Mouse (Mus musculus) layer of hippocampus, adult 11-12 months (tissue): ENCODE measurements around the gene Dgkd.

ENCODE experiments used
- DNase-seq: peaks from one replicate; pipeline ENCODE4 v3.0.0; 2022; ENCODE audit warnings: low spot score

Dgkd gene

DNA sequence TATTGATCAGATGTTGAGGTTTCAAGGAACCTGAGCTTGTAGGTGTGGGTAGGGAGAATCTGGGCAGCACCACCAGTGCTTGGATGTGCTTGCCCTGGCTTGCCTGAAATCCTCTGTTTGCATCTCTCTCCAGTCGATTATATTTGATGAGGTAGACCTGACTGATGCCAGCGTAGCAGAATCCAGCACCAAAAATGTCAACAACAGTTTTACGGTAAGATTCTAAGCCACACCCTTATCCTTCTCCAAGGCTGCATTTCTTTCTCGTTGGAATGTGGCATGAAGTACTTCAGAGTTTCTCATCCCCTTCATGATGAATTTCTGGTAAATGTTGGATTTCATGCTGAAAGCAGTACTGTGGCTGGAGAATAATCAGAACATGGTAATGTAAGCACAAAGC, 28.6 kb downstream of the Dgkd start:
- DNase-seq: no peak

- no peak for DNase-seq
Measured at GRCm38 (mm10) chr1:87882554-87882953, 29.5 kb downstream of the Dgkd start.

GRCm38 (mm10) chr1:87890960-87891359, 37.9 kb downstream of the Dgkd start:
- DNase-seq: no peak

GRCm38 (mm10) chr1:87891634-87892033, 38.5 kb downstream of the Dgkd start:
- DNase-seq: no peak

- DNase-seq: no peak
Measured at GRCm38 (mm10) chr1:87892499-87892898, 39.4 kb downstream of the Dgkd start.

DNA sequence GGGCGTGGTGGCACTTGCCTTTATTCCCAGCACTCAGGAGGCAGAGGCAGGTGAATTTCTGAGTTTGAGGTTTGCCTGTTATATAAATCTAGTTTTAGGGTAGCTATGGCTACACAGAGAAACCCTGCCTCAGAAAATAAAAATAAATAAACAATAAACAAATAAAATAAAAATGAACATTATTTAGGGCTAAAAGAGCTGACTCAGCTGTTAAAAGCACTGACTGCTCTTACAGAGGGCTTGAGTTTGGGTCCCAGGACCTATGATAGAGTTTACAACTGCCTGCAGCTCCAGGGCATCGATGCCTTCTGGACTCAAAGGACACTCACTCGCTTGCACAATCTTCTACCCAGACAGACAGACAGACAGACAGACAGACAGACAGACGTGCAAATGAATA, 40.3 kb downstream of the Dgkd start:
- DNase-seq: no peak

- DNase-seq: no peak
Measured at GRCm38 (mm10) chr1:87896921-87897320, 43.8 kb downstream of the Dgkd start.

GRCm38 (mm10) chr1:87899701-87900100, 46.6 kb downstream of the Dgkd start:
- DNase-seq: no peak

DNA sequence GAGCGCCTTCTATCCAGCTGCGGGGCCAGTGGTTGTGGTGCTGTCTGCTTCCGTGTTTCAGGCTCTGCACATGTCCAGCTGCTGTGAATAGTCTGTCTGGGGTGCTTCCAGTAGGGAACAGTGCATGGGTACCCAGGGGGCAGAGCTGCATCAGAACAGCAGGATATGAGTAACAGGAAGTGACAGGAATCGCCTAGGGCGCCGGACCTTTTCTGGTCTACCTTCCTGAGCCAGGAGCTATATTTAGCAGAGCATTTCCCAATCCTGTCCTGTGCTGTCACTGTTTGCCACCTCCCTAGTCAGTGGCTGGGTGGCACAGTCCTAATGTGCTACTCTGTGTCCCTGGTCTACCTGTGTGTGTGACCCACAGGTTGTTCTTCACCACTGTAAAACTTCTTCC, 47.9 kb downstream of the Dgkd start:
- DNase-seq: no peak

GRCm38 (mm10) chr1:87902186-87902585, 49.1 kb downstream of the Dgkd start:
- DNase-seq: no peak

DNA sequence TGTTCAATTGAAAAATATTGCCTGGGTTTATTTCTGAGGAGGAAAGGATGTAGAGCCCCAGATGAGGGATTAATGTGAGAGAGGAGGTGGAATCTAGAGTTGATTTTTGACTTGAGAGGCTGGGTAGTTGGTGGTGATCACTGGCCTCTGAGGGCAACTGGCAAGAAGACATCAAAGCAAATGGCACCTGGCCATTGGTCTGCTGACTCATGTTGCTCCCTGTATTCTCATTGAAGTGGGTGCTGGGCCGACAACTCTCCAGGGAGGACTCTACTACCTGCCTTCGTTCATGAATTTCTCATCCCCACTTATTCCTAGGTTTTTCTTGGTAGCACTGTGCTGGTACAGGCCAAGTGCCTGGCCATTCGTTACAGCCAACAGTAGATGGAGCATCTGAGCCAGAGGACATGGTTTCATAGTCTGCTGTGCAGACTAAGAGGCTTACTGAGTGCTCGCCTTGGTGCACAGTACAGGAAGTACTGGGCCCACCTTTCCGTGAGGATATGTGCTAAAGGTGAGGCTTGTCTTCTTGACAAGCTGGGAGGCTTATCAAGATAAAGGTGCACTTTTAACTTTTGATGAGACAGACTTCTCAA, 53.4 kb downstream of the Dgkd start:
- DNase-seq: no peak

DNA sequence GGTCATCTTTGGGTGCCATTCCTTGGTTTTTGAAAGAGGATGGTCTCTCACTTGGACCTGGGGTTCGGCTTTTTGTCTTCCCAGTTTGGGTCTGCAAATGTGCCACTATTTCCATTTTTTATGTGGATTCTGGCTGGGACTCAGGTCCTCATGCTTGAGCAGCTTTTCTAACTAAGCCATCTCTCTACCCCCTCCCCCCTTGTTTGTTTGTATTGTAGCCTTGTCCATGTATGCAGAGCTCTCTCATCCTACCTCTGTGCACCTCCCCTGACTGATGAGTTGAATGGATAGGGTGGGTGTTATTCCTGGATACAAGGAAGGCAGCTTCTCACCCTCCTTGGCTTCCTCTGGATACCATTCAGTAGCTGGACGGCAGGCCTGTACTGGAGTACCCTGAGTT, 54.9 kb downstream of the Dgkd start:
- DNase-seq: no peak

DNA sequence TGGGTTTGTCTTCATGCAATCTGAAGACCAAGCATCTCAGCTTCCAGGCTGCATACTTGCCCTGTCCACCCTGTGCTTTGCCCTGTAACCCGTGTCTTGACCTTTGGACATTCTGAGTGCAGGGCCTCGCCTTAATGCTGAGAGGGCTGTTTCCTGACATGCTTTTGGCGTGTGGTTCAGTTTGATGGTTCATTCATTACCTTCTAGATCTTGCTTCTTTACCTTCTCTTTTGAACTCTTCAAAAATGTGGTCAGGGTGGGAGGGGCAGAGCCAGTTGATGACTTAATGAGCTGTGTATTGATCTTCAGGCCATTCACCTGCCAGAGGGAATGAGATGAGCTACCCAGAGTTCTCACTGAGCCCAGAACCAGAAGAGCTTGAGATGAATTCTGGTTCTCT, 55.6 kb downstream of the Dgkd start:
- no peak for DNase-seq

- no peak for DNase-seq
Measured at GRCm38 (mm10) chr1:87909565-87909964, 56.5 kb downstream of the Dgkd start.

- DNase-seq: no peak
Measured at GRCm38 (mm10) chr1:87910428-87910827, 57.3 kb downstream of the Dgkd start.

DNA sequence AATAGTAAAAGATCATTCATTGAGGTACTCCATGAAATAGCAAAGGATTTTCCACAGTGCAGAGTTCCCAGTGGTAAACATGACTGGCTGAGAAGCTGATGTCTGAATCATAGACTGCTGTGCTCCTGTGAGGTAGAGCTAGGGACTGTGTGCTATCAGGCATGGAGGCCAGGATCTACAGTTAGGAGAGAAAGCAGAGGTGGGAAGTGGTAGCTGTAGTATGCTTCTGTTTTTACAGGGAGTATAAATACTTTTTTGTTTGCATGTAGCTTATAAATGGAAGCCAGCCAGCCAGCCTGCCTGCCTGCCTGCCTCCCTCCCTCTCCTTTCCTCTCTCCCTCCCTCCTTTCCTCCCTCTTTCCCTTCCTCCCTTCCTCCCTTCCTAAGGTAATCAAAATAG, 60.3 kb downstream of the Dgkd start:
- no peak for DNase-seq

- DNase-seq: no peak
Measured at GRCm38 (mm10) chr1:87917361-87917760, 64.3 kb downstream of the Dgkd start.

DNA sequence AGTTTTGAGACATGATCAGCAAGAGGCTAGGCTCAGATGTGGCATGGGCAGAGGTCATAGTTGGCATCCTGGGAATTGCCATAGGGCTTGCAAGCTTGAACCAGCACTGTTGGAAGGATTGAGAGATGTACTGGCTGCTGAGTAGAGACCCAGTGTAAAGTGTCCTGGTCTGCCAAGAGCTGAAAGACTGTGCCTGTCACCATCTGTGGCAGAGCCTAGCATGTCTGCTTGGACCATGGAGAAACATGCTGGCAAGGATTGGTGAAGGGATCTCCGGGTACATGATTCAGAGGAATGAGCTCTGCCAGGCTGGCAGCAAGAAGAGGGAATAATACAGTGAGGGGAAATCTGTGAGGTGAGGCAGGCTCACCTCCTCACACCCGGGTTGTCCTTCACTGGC, 65.0 kb downstream of the Dgkd start:
- no peak for DNase-seq

DNA sequence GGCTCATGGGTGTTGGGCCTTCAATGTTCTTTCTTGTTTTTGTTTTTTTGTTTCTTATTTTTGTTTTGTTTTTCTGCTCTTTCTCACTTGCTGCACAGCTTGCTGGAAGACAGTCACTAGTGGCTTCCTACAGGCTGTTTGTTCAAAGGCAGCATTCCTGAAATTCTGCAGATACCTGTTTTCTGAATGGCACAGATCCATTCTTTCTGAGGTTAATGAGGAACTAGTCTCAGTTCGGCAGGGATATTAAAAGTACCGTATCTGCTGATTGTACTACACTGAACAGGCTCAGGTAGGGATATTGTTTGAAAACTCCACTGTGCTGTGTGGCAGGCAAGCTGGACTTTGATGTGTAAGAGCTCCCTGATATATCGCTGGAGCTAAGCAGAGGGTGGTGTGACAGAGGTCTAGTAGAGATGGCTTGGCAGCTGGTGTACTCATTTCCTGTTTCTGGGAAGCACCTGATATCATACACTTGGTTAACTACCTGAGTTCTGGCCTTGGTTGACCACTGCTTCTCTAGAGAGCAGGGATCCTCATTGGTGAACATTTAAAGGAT, 67.0 kb downstream of the Dgkd start:
- no peak for DNase-seq

DNA sequence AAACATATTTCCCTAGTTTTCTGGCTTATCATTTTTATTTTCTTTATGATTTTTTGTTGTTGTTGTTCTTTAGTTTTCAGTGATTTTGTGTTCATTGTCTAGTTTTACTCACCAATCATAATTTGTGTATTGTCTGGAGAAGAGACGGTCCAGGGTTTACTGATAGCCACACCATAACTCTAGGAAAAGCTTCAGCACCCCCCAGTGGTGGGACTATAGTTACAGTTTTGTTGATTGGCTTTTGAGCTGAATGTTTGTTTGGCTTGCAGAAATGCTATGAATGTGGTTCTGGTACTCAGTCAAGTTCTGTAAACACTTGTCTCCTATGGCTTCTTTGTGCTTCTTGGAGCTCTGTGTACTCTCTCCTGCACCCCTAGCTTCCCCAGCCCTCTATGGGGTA, 69.6 kb downstream of the Dgkd start:
- DNase-seq: peak; percentile 66

GRCm38 (mm10) chr1:87924888-87925287, 71.8 kb downstream of the Dgkd start:
- no peak for DNase-seq

GRCm38 (mm10) chr1:87929730-87930129, 76.6 kb downstream of the Dgkd start:
- DNase-seq: no peak

DNA sequence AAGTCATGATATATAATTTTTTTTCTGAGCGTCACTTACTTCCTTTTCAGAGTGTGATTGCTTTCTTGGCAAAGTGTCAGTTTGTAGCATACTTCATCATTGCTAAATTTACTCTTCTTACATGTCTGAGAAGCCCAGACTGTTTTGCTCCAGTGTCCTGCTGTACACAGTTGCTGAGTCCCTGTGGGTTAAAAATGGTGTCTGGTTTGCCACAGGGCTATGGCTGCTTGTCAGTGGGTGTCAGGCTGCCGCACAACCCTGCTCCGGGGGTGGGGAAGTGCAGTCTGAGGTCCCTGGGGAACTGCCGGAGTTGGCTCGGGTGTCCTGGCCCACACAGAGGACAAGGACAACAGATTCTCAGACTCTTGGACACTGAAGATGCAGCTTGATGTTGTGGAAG, 80.0 kb downstream of the Dgkd start:
- DNase-seq: no peak

GRCm38 (mm10) chr1:87935095-87935494, 82.0 kb downstream of the Dgkd start:
- DNase-seq: no peak

DNA sequence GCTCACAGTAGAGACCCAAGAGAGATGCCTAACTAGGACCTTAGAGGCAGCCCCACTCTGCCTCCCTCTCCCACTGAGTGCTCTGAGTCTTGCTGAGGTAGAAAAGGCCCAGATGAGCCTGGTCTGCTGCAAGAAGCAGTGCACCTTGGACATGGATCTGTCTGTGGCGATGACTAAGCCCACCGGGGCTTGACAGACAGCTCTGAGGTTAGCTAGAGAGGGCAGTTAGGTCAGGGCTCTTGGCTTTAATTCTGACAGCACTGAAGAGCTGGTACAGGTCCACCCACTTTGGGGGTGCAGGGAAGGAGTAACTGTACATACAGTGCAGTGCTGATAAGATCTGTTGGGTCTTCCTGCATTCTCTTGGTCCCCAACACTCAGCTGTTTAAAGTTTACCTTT, 82.5 kb downstream of the Dgkd start:
- no peak for DNase-seq
